Mouse (Mus musculus): ENCODE measurements around the gene Kdelc2.

- TF ChIP-seq CTCF (IDR thresholded peaks at IDR 0.05; ENCODE audit: low read depth) (no peak), EP300 (IDR thresholded peaks at IDR 0.05; ENCODE audit: low read depth) (no peak)
These were observed 6.2 kb upstream of the Kdelc2 start for GRCm38 (mm10) chr9:53377597-53377996.
